Mouse (Mus musculus): ENCODE measurements around the gene Wdhd1. TPM values are rescaled to one million over a fixed set of nuclear protein-coding genes. Genes with fewer than 3 reads are reported as not detected.
"Not testable (repeated sequence)": the region's sequence is repeated elsewhere in the genome, so short reads cannot be mapped to it uniquely, and the experiment has no call there.

Wdhd1 gene
- 5.6 and 6.6 TPM in 2 replicates for polyA plus RNA-seq (2012; rRNA removed)

DNA sequence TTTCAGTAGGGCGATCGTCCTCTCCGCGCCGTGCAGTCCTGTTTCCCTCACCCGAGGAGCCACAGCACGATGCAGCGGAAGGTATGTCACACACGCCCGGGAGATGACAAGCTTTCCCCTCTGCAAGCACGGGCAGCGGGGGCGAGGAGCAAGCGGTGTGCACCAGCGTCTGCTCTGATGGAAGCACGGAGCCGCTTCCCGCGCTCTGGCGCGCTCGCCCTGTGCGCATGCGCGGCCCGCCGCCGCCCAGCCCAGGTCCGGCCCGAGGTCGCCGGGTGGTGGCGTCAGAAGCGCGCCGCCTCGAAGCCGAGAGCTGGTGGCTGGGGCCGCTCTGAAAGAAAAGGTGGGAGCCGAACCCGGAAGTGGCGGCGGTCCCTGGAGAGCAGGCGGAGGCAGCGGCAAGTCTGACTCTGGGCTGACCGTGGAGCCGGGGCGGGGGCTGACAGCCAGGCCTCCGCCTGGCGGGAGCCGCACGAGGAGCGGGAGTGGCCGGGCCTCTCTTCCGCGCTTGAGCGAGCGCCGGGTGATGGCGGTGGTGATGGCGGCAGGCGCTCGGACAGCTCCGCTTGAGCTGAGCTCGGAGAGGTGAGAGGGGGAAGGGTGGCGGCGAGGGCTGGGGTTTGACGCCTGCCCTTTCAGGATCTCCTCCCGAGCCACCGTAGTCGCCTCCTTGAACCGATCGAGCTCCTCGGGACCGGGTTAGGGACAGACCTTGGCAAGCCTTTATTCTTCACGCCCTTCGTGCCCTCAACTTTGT, at the start of gene Wdhd1, which contains the start of gene Socs4:
Gene Wdhd1, minus strand, starts transcription at position 221 of the 757 bp plus-strand sequence.
Gene Socs4, plus strand, starts transcription at position 295 of the 757 bp plus-strand sequence.
- DNase-seq (ENCODE audit: extremely low spot score in 1 of 2, low spot score in 1 of 2), result peak; percentile 83 to 93

DNA sequence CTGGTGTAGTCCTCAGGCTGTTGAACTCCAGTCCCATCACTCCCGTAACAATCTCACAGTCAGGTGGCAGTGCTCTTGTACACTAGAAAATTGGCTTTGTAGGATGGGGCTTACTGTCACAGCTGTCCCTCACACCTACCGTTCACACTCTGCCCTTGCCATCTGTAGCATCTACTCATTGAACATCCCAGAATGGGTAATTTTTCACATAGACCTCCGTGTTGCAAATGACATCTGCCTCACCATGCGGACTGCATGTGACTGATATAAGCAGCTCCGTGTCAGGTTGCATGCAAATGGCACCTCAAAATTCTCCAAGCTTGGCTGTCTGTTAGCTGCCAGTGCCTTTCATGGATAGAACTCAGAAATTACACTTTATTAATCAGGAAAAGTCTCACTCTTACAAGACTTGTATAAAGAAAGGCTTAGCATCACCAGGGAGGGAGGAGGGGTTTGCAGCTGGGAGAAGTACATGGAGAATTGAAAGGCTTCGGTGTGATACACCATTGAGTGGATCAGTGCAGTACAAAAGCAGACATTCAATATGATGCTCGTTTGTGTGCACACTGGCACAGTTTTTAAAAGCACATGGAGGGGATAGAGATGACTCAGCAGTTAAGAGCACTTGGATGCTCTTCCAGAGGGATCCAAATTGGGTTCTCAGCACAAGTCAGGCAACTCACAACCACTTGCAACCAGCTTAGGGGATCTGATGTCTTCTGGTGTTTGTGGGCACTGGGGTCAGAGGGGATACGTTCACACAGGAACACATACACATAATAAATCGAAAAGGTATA, 49.5 kb upstream of the Wdhd1 start:
- DNase-seq (ENCODE audit: extremely low spot score in 1 of 2, low spot score in 1 of 2), result peak in 1 of 2 experiments; percentile 14

DNA sequence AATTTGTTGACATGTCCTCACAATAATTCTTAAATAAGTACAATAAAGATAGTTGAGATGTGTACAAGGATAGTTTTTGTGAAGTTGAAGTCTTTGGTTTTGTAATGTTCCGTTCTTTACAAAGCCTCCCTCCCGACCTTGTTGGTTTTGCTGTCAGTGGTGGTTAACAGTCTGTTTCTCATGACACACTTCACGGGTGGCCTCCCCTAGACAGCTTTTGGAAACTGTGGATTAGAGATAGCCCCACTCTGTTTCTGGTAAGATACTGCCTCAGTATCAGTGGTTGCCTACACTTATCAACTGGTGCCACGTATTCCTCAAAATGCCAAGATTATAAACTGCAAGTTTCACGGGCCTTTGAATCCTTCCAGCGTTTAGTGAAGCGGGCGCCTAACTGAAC, 44.9 kb upstream of the Wdhd1 start:
- not testable (repeated sequence) for DNase-seq (ENCODE audit: extremely low spot score in 1 of 2, low spot score in 1 of 2)

DNA sequence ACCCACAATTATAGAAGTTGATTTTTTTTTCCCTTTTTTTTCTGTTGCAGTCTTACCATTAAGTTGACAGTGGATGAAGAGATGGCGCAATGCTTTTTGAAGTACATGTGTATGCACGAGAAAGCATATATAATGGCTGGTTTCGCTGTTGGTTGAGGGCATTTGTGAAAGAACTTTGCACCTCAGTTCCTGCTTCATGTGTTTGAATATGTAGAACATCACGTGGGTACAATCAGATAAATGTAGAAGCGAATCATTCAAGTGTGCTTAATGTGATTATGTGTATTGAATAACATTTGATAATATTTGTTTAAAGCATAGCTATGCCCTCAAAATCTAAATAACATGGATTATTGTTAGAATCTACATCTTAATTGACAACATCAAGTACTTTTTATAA, 42.7 kb upstream of the Wdhd1 start:
- DNase-seq (ENCODE audit: extremely low spot score in 1 of 2, low spot score in 1 of 2), result no peak

DNA sequence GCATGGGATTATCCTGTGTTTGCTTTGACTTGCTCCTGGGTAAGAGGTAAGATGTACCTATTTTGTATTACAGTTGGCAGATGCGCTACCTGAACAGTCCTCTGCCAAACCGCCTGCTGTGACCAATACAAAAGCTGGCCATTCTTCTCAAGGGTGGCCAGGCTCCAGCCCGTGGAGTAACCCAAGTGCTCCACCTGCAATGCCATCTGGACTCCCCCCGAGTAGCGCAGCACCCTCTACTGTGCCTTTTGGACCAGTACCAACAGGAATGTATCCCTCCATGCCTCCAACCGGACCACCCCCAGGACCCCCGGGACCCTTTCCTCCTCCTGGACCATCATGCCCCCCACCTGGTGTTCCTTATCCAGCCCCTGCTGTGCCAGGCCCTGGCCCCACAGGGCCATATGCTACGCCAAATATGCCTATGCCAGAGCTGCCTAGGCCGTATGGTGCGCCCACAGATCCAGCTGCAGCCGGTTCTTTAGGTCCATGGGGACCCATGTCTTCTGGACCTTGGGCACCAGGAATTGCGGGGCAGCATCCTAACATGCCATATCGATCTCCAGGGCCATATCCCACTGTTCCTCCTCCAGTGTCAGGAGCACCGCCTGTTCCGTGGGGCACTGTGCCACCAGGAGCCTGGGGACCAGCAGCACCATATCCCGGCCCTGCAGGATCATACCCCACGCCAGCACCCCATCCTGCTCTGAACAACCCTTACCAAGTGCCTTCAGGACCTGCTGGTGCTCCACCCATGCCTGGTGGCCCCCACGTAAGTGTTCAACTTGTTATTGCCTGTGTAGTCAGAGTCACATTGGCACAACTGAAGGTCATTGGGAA, 33.9 kb upstream of the Wdhd1 start:
- DNase-seq (ENCODE audit: extremely low spot score in 1 of 2, low spot score in 1 of 2), result no peak

DNA sequence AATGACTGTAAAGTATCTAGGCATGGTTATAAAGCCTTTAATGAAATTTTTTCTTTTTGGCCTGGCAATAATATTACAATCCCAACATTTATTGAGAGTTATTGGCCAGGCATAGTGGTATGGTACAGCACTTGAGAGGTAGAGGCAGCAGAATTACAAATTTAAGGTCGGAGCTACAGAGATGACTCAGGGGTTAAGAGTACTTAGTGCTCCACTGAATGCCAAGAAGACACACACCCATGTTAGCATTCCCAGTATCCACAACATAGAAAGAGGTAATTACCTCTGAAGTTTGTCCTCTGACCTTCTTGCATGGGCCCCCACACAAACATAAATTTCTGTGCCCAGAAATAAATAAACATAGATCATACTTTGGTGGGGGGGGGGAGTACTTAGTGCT, 32.4 kb upstream of the Wdhd1 start:
- DNase-seq (ENCODE audit: extremely low spot score in 1 of 2, low spot score in 1 of 2), result no peak

DNA sequence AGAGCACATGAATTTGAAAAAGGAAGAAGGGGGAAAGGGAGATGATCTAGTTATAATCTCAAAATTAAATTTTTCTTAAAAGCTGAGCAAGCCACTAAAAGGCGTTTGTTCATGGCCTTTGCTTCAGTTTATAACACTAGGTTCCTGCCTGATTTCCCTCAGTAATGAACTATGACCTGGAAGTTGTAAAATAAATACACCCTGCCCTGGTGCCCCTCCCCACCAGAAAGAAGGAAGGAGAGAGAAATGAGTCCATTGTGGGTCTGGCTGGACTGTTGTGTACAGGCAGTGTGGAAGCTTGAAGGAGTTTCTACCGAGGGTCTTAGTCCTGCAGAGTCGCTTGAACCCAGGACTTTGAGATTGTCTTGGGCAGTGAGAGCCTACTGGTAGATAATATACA, 31.0 kb upstream of the Wdhd1 start:
- no peak for DNase-seq (ENCODE audit: extremely low spot score in 1 of 2, low spot score in 1 of 2)

DNA sequence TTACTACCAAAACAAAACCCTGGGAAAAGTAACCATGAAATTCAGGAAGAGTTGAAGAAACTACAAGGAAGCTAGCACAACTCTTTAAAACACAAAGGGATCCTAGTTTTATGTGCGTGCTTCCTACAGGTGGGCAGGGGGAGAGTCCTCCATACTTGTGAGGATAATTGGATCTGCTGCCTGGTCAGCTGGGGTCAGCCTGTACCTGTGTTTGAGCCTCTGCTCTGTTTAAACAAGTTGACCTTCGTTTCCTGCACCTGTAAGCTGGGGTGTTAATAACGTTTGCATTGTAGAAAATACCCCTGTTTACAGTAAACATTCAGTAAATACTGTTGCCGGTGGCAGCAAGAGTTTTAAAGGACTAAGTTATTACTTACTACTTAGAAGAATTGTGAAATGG, 29.3 kb upstream of the Wdhd1 start:
- no peak for DNase-seq (ENCODE audit: extremely low spot score in 1 of 2, low spot score in 1 of 2)

DNA sequence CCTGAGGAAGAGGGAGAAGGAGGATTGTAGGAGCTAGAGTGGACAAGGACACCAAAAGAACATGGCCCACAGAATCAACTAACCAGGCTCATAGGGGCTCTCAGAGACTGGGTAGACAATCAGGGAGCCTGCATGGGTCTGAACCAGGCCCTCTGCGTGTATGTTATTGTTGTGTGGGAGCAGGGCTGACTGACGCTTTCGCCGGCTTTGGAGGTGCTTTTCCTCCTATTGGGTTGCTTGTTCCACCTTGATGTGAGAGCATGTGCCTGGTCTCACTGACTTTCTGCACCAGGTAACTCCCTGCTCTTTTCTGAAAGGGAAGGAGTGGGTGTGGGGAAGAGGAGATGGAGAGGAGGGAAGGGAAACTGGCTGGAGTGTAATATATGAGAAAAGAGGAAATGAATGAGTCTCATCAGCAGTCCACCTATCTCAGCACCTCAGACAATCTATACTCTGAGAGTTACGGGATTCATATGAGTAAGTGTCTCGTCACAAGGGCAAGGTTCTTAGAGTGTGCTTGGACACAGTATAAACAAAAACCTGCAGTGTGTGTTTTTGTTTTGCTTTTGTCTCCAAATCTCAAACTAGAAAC, 28.3 kb upstream of the Wdhd1 start:
- no peak for DNase-seq (ENCODE audit: extremely low spot score in 1 of 2, low spot score in 1 of 2)

DNA sequence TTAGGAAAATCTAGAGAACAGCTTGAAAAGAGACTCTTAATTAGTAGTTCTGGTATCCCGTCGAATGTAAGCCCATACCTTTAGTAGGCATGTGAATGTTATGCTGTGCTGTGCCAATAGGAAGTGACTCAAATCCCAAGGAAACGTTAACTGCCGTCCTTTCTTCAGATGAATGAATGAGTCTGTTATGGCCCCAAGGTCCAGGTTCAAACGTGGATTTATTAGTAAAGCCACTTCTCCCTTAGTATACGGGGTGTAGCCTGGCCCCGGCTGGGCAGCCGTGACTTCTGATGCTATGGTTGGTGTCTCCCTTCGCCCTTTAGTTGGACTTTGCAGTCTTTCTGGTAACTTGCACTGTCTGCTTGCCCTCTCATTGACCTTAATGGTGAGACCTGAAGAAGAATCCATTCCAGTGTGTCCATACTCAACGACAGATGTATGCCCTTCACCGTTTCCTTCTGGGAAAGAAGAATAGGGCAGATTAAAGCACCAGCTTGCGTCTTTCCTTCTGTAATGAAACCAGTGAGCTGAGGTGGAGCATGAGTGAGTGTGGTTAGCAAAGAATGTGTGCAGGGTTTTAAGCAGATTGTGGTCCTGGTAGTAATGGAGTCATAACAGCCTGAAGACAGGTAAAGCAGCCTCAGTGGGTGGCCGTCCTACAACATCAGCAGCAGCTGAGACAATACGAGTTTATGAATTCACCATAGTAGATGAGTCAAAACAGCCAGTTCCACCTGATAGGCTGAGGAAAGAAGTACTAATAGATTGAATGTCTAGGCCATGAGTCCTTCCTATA, 26.4 kb upstream of the Wdhd1 start:
- DNase-seq (ENCODE audit: extremely low spot score in 1 of 2, low spot score in 1 of 2), result no peak

DNA sequence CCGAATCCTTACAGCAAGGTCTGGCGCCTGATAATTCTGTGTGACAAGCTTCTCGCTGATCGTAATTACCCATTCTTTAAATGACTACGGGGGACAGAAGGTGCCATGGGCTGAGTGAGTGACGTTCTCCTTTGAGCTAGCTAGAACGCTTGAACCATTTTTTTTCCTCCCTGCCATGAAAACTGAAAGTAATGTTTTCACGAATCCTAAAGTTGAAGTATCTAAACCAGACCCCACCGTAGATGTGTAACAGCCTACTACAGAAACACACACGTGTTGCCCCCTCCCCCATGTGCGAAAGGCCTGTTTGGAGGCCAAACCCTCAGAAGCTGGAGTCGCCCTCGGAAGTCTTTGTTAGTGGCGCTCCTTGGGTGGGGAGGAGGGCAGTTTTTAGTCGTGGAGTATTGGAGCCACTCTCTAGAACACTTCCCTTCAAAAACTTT, 22.2 kb upstream of the Wdhd1 start:
- DNase-seq (ENCODE audit: extremely low spot score in 1 of 2, low spot score in 1 of 2), result peak in 1 of 2 experiments; percentile 21

DNA sequence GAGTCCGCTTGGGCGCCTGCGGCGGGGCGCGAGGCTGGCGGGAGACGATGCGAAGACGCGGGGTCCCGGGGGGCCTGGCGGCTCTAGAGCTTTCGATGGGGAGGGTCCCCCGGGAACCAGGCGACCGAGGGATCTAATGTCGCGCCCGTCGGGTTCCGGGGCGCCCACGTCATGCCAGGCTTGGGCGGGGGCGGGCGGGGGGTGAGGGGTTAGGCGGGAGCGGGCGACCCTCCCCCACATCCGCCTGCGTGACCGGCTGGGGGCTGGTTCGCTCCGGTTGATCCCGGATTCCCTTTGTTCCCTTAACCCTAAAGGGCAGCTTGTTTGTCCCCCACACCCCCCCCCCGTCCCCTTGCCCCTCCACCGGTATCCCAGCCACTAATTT, 21.7 kb upstream of the Wdhd1 start:
- DNase-seq (ENCODE audit: extremely low spot score in 1 of 2, low spot score in 1 of 2), result no peak

DNA sequence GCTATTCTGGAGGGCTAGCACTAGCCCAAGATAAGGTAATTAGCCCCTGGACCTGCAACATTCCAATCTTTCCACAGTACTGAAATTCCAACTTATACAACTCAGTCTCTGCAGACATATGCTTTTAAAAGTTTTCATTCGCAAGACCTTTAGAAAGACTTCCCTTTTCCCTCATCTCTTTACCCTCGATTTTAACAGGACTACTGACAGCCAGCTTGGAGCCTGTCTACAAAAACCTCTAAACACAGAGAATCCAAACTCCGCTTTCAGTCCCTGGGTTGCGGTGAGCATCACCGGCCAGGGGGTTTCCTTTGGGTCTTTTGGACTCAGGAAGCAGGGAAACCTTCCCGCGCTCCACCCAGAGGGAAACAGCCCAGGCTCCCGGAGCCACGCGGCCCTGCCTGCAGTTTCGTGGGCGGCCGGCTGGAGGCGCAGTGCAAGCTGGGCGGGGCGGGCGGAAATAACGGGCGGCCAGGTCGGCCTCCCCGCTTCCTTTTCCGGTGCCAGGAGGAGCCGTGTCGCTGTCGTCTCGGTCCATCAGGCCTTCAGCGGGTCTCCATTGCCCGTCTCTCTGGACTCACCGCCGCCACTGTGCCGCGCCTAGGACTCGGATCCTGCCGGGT, 21.2 kb upstream of the Wdhd1 start, which contains the start of gene Mapk1ip1l:
Gene Mapk1ip1l, plus strand, starts transcription at position 482 of the 623 bp plus-strand sequence.
- DNase-seq (ENCODE audit: extremely low spot score in 1 of 2, low spot score in 1 of 2), result peak; percentile 60 to 94

DNA sequence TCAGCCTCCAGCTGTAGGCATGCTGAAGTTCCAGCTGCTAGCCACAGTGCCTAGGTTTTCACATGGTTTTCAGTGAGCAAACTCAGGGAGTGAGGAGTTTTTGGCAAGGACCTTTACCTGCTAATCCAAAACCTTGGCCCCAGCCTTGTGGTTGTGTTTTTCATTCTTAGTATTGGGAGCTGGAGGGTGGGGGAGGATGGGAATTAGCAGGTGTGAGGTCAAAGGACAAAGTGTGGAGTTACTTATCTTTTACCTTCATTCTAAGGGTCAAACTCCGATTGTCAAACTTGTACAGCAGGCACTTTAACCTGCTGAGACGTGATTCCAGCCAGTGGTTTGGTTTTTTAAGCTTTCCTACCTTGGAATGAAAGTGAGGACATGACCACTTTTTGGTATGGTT, 19.6 kb upstream of the Wdhd1 start:
- no peak for DNase-seq (ENCODE audit: extremely low spot score in 1 of 2, low spot score in 1 of 2)

DNA sequence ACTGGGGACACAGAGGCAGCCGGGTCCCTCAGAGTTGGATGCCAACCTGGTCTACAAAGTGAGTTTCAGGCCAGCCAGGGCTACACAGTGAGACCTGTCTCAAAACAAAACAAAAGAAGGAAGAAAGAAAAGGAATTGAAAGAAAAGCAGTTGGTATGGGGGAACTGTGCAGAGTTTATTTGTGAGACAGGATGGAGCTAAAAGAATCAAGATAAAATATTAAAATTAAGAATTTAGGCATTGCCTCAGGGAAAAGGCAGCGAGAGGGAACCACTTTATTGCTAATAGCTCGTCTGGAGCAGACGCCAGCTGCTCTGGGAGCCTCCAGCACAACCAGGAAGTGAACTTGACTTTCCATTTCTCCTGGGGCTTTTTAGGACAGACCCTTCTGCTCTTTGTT, 17.5 kb upstream of the Wdhd1 start:
- no peak for DNase-seq (ENCODE audit: extremely low spot score in 1 of 2, low spot score in 1 of 2)

DNA sequence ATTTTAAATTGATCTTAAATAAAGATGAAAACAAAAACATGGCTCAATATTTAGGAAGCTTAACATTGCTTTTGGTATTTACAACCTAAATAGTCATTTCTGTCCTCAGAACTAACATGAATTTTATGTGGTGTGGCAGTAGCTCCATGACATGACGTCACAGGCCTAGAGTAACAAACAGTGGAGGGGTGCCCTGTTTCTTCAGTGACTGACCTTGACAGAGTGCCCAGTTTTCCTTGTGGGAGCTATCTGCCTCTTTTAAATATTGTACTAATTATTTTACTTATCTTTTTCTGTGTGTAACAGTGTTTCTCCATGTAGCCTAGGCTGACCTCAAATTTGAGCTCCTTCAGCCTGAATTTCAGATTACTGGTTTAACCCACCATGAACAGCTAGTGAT, 15.1 kb upstream of the Wdhd1 start:
- DNase-seq (ENCODE audit: extremely low spot score in 1 of 2, low spot score in 1 of 2), result no peak

DNA sequence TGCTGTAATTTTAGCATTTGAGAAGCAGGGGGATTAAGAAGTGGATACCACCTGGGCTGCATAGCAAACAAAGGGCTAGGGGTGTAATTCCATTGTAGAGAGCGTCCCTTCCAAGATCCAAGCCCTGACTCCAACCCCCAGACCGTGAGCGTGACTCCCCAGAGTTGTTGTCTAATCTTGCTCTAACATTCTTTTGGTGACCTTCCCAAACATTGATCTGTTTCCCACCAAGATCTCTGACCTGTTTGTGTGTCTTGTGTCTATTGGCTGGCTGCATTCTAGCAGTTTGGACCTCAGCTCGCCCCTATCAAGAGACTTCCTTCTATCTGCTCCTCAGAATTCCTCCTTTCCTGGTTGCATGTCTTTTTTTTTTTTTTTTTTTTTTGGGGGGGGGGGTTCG, 10.4 kb upstream of the Wdhd1 start:
- DNase-seq (ENCODE audit: extremely low spot score in 1 of 2, low spot score in 1 of 2), result no peak

DNA sequence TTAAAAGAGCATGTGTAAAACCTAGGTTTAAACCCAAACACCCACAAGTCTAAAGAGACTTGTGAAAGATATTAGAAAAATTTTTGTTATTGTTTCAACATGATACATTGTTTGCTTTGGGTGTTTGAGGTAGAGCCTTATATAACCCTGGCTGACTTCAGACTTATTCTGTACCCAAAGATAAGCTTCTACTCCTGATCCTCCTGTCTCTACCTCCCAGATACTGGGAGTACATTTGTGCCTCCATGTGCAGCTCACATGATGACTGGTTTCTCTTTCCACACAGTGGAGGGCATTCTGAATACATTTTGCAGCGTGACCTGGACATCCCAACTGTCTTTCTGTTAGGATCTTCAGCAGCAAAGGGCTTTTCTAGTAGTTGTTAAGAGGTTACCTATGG, 9.6 kb upstream of the Wdhd1 start:
- no peak for DNase-seq (ENCODE audit: extremely low spot score in 1 of 2, low spot score in 1 of 2)

DNA sequence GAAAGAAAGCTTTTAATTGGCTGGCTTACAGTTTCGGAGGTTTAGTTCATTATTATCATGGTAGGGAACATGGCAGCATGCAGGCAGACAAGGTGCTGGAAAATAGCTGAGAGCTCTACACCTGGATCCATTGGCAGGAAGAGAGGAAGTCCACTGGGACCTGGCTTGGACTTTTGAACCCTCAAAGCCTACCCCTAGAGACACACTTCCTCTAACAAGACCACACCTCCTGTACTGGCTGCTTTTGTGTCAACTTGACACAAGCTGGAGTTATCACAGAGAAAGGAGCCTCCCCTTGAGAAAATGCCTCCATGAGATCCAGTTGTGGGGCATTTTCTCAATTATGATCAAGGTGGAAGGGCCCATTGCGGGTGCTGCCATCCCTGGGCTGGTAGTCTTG, 8.6 kb upstream of the Wdhd1 start:
- DNase-seq (ENCODE audit: extremely low spot score in 1 of 2, low spot score in 1 of 2), result no peak
